Mouse (Mus musculus) ES-Bruce4 (cell line): Measurements from ENCODE around the gene Zfp473. TPM values are rescaled to one million over a fixed set of nuclear protein-coding genes. Genes with fewer than 3 reads are reported as not detected.

ENCODE experiments used
- H3K27ac ChIP-seq: 2 replicates; pipeline ENCODE4 v1.5.1; 2012; ENCODE audit warnings: low read length, inconsistent platforms; ENCODE audit not compliant: insufficient read depth
- H3K27me3 ChIP-seq: 2 replicates; pipeline ENCODE4 v1.6.1; 2012; ENCODE audit warnings: mild to moderate bottlenecking, low read length, inconsistent platforms; ENCODE audit not compliant: control insufficient read depth, poor library complexity, insufficient read depth, severe bottlenecking
- H3K36me3 ChIP-seq: 2 replicates; pipeline ENCODE4 v1.6.1; 2012; ENCODE audit warnings: inconsistent platforms, mild to moderate bottlenecking, low read length, moderate library complexity; ENCODE audit not compliant: control insufficient read depth, poor library complexity, insufficient read depth, severe bottlenecking
- H3K4me1 ChIP-seq: one replicate; pipeline ENCODE4 v1.8.1; 2011; ENCODE audit warnings: low read length; ENCODE audit not compliant: control insufficient read depth, insufficient read depth
- H3K4me3 ChIP-seq: 2 replicates; pipeline ENCODE4 v1.5.1; 2011; ENCODE audit warnings: low read depth, mild to moderate bottlenecking, low read length
- H3K9ac ChIP-seq: 2 replicates; pipeline ENCODE4 v1.6.1; 2012; ENCODE audit warnings: low read depth, mild to moderate bottlenecking, inconsistent platforms; ENCODE audit not compliant: poor library complexity, severe bottlenecking
- H3K9me3 ChIP-seq: replicated peaks from 2 replicates; pipeline ENCODE4 v1.6.1; 2012; ENCODE audit warnings: mild to moderate bottlenecking, low read length, inconsistent platforms; ENCODE audit not compliant: control insufficient read depth, poor library complexity, insufficient read depth, severe bottlenecking
- CTCF ChIP-seq: IDR thresholded peaks from one replicate; pipeline ENCODE4 v1.8.1; 2011; ENCODE audit warnings: low read depth, low read length
- EP300 ChIP-seq: IDR thresholded peaks from 2 replicates; pipeline ENCODE4 v1.6.1; 2011; ENCODE audit warnings: low read depth, low read length; ENCODE audit not compliant: insufficient read depth
- POLR2A ChIP-seq: IDR thresholded peaks from one replicate; pipeline ENCODE4 v1.8.1; 2011; ENCODE audit warnings: low read length; ENCODE audit not compliant: insufficient read depth
- polyA plus RNA-seq: library from polyadenylated mRNA; stranded (reverse); fragments of >200 nt; gene quantifications from 2 replicates; pipeline ENCODE4 v1.2.4, GENCODE M21; 2011; ENCODE audit warnings: low read depth; ENCODE audit not compliant: missing spikeins, insufficient read depth, insufficient read length

Gene Zfp473
- polyA plus RNA-seq, 1 experiment, result 28.4 TPM

DNA sequence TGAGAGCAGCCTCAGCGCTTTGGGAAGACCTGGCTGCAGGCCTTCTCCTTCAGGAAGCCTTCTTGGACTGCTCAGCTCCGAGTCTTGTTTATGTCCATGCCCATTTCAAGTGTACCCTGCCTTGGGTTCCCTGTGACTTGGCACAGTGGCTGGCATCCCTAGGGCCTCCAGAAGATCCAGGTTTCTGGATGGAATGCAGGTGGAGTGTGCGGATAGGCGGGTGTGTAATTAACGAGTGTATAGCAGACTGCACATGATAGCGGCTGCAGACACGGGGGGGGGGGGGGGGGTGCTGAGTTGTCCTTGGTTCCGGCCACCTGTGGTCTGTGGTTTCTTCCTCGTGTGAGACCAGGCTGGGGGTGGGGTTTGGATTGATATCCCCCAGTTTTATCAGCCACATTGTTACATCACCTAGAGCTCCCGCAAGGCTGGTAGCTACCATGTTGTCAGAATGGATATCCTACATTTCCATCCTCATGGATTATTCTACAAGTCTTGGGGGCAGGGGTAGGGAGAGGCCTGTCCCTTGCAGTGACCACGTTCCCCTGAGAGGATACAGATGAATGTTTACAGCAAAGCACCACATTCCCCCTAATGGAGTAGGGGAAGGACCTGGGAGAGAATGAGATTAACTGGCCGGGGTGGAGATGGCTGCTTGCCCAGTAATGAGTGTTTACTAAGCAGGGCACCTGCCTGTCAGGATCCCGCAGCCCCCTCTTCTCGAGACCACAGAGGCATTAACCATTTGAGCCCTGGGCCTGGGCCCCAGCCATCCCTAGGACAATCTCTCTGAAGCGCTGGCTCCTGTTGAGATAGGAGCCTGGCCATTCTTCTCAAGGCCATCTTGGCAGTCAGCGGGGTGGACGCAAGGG is 65.1 kb downstream of the Zfp473 start:
- no peak overlapping the region for H3K27ac ChIP-seq
- no peak overlapping the region for H3K4me3 ChIP-seq
- H3K4me1 ChIP-seq, result no peaks in the 10 kb centered on the region
- no peaks in the 10 kb centered on the region for H3K27me3 ChIP-seq
- no peak overlapping the region for H3K9ac ChIP-seq
- no peak for TF ChIP-seq CTCF
- no peak for TF ChIP-seq EP300
- no peak for TF ChIP-seq POLR2A
- H3K36me3 ChIP-seq, result no peaks in the 10 kb centered on the region
- H3K9me3 ChIP-seq, result no peaks in the 10 kb centered on the region

GRCm38 (mm10) chr7:44683656-44684055 is 67.2 kb downstream of the Zfp473 start:
- no peak overlapping the region for H3K27ac ChIP-seq

More at GRCm38 (mm10) chr7:44683656-44684055, 67.2 kb downstream of the Zfp473 start:
- Histone ChIP-seq H3K9ac (no peak overlapping the region), H3K9me3 (no peaks in the 10 kb centered on the region), H3K4me3 (no peak overlapping the region), H3K27me3 (no peaks in the 10 kb centered on the region), H3K4me1 (no peaks in the 10 kb centered on the region), H3K36me3 (no peaks in the 10 kb centered on the region)
- TF ChIP-seq CTCF, result no peak
- TF ChIP-seq EP300, result no peak
- TF ChIP-seq POLR2A, result no peak

Other genes with a start within 250 kb of the Zfp473 start
- gene Mybpc2, start 226.4 kb downstream of the Zfp473 start, polyA plus RNA-seq, result 2.3 and 2.5 TPM in 2 replicates
- gene Spib, start 219.0 kb downstream of the Zfp473 start, polyA plus RNA-seq, result 1.4 and 2.4 TPM in 2 replicates
- 81.9 and 86.6 TPM in 2 replicates for gene Pold1, start 202.2 kb downstream of the Zfp473 start, polyA plus RNA-seq
- gene Nr1h2, start 197.1 kb downstream of the Zfp473 start, polyA plus RNA-seq, result 67.6 and 95.7 TPM in 2 replicates
- 0.97 and 1.1 TPM in 2 replicates for gene Napsa, start 178.7 kb downstream of the Zfp473 start, polyA plus RNA-seq
- 12.3 and 15.5 TPM in 2 replicates for gene Kcnc3, start 160.4 kb downstream of the Zfp473 start, polyA plus RNA-seq
- 14.7 and 16.5 TPM in 2 replicates for gene Myh14, start 80.2 kb downstream of the Zfp473 start, polyA plus RNA-seq
- 1.8 and 2.2 TPM in 2 replicates for gene Izumo2, start 42.3 kb downstream of the Zfp473 start, polyA plus RNA-seq
- gene Vrk3, start 2.6 kb downstream of the Zfp473 start, polyA plus RNA-seq, result 52.2 and 62.7 TPM in 2 replicates
- 90.6 and 109 TPM in 2 replicates for gene Nup62, start 65.0 kb upstream of the Zfp473 start, polyA plus RNA-seq
- gene Il4i1, start 65.3 kb upstream of the Zfp473 start, polyA plus RNA-seq, result 4.7 and 6.4 TPM in 2 replicates
- 9.6 and 14.6 TPM in 2 replicates for gene Atf5, start 65.6 kb upstream of the Zfp473 start, polyA plus RNA-seq
- 38.1 and 38.3 TPM in 2 replicates for gene Akt1s1, start 97.9 kb upstream of the Zfp473 start, polyA plus RNA-seq
- gene Tbc1d17, start 98.0 kb upstream of the Zfp473 start, polyA plus RNA-seq, result 33.9 and 46.7 TPM in 2 replicates
- gene Pnkp, start 106.1 kb upstream of the Zfp473 start, polyA plus RNA-seq, result 22.3 and 30.3 TPM in 2 replicates
- 153 and 160 TPM in 2 replicates for gene Ptov1, start 118.7 kb upstream of the Zfp473 start, polyA plus RNA-seq
- 54.0 and 65.6 TPM in 2 replicates for gene Med25, start 141.7 kb upstream of the Zfp473 start, polyA plus RNA-seq
- gene Fuz, start 145.0 kb upstream of the Zfp473 start, polyA plus RNA-seq, result 15.5 and 17.5 TPM in 2 replicates
- gene Ap2a1, start 178.4 kb upstream of the Zfp473 start, polyA plus RNA-seq, result 88.5 and 107 TPM in 2 replicates
- not detected in 2 replicates for gene Tsks, start 192.2 kb upstream of the Zfp473 start, polyA plus RNA-seq
- gene Cpt1c, start 223.8 kb upstream of the Zfp473 start, polyA plus RNA-seq, result 73.3 and 84.5 TPM in 2 replicates
- 461 and 485 TPM in 2 replicates for gene Prmt1, start 235.5 kb upstream of the Zfp473 start, polyA plus RNA-seq
- gene Irf3, start 246.6 kb upstream of the Zfp473 start, polyA plus RNA-seq, result 56.1 and 57.5 TPM in 2 replicates
- 41.9 and 46.8 TPM in 2 replicates for gene Bcl2l12, start 247.7 kb upstream of the Zfp473 start, polyA plus RNA-seq